Mouse (Mus musculus) hindbrain, embryonic 13.5 days (tissue): Measurements from ENCODE around the gene Tspan14. TPM values are rescaled to one million over a fixed set of nuclear protein-coding genes. Genes with fewer than 3 reads are reported as not detected.

Experiments
- ATAC-seq: fragments of 200-750 bp; cut with Nextera tagmentation; 2 replicates; pipeline ENCODE4 v1.8.0; 2017; ENCODE audit warnings: moderate TSS enrichment; ENCODE audit not compliant: low FRiP score
- H3K27ac ChIP-seq: fragments of 300-500 bp; sonication (generic); 2 replicates; pipeline ENCODE4 v1.5.1; 2015; ENCODE audit warnings: inconsistent platforms, mild to moderate bottlenecking, moderate library complexity
- H3K27me3 ChIP-seq: fragments of 300-500 bp; sonication (generic); 2 replicates; pipeline ENCODE4 v1.6.1; 2015; ENCODE audit warnings: mild to moderate bottlenecking, inconsistent platforms
- H3K36me3 ChIP-seq: fragments of 300-500 bp; sonication (generic); 2 replicates; pipeline ENCODE4 v1.6.1; 2015; ENCODE audit warnings: mild to moderate bottlenecking, inconsistent platforms
- H3K4me1 ChIP-seq: fragments of 300-500 bp; sonication (generic); replicated peaks from 2 replicates; pipeline ENCODE4 v1.6.1; 2015; ENCODE audit warnings: inconsistent platforms
- H3K4me2 ChIP-seq: fragments of 300-500 bp; sonication (generic); 2 replicates; pipeline ENCODE4 v1.6.1; 2015; ENCODE audit warnings: inconsistent platforms, mild to moderate bottlenecking, moderate library complexity
- H3K4me3 ChIP-seq: fragments of 300-500 bp; sonication (generic); 2 replicates; pipeline ENCODE4 v1.5.1; 2015; ENCODE audit warnings: mild to moderate bottlenecking, inconsistent platforms
- H3K9ac ChIP-seq: fragments of 300-500 bp; sonication (generic); 2 replicates; pipeline ENCODE4 v1.6.1; 2015; ENCODE audit warnings: mild to moderate bottlenecking, inconsistent platforms
- H3K9me3 ChIP-seq: fragments of 300-500 bp; sonication (generic); 2 replicates; pipeline ENCODE4 v1.6.1; 2016; ENCODE audit warnings: inconsistent platforms
- WGBS: fragments of 180-500 bp; shearing (Covaris S2); methylation state at CpG from one replicate; pipeline ENCODE4 v1.1.7; 2015; 5-methylcytosine and 5-hydroxymethylcytosine counted together
- polyA plus RNA-seq: library from polyadenylated mRNA; unstranded; fragments of >200 nt; fragmentation: Nextera tagmentation; extraction: Ambion mirVana; gene quantifications from 2 replicates; pipeline ENCODE4 v1.2.1, GENCODE M21; 2015

Tspan14 gene
- polyA plus RNA-seq, 1 experiment from 2014 or later: 77.0 TPM

DNA sequence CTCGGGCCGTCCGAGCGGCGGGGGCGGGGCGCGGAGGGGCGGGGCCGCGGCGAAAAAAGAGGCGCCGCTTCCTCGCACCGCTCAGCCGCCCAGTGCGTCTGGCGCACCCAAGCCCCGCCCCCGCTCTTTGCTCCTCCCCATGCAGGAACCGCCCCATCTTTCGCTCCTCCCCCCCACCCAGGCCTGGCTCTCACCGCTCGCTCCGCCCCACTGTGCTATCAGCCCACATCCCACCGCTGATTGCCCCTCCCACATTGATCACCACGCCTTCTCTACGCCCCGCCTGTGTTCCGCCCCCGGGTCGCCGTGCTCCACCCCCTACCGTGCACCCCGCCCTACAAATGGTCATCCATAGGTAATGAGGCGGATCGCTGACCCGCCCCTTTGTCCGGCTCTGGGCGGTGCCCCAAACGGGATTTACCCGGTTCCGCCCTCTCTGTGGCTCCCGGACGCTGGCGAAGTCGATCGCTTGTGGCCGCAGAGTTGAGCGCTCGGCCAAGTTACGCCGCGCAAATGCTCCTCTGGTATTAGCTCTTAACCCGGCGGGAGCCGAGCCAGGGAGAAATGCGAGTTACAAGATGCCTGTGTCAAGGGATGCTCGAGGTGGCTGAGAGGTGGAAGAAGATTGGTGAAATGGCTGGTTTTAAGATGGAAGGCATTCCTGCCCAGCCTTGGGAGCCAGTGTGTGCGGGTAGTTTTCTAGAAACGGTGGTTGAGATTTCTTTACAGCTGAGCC, 423 bp upstream of the Tspan14 start:
- H3K9ac ChIP-seq: peak overlapping the region; percentile 95
- peak overlapping the region; percentile 92 for H3K4me3 ChIP-seq
- no peaks in the 10 kb centered on the region for H3K9me3 ChIP-seq
- ATAC-seq: peak; percentile 92
- no peaks in the 10 kb centered on the region for H3K36me3 ChIP-seq
- H3K27me3 ChIP-seq: no peaks in the 10 kb centered on the region
- H3K4me2 ChIP-seq: peak overlapping the region; percentile 93
- WGBS: under 1% methylated on average over 57 of the region's 62 CpGs
- H3K27ac ChIP-seq: peak overlapping the region; percentile 91
- peaks cover 47% of the 10 kb centered on the region for H3K4me1 ChIP-seq

DNA sequence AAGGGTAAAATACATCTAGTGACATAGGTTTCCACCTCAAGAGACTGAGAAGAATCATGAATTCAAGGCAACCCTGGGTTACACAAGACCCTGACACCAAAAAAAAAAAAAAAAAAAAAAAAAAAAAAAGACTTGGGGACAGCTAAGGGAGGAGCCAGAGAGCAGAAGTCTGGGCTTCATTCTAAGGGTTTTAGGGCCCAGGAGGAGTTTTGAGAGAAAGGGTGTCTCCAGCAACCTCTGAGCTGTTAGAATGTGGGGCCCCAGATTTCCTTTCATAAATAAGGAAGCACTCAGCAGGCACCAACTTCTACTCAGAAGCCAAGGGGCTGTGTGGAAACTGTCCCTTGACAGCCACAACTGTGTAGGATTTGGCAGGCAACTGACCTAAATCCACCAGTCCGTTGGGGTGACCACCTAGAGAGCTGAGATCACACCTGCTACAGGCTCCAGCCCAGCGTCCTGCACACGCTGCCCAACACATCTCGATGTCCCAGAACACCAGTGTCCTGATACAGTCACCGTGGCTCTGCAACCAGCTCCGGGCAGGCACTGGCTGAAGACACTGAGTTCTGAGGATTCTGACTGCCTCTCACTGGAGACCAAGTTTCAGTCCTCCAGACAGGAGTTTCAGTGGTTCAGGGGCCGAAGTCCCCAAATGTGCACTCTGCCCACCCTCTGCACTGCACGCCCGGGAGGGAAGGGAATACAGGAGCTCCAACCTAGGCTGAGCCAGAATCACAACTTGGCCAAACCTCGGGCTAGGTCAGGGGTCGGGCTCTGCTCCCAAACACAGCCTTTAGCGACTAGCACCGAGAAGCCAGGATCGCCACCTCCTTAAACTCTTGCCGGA, 875 bp downstream of the Tspan14 start:
- peak overlapping the region; percentile 93 for H3K4me2 ChIP-seq
- peaks cover 51% of the 10 kb centered on the region for H3K4me1 ChIP-seq
- no peaks in the 10 kb centered on the region for H3K9me3 ChIP-seq
- WGBS: under 1% methylated on average over 15 of the region's 15 CpGs
- H3K4me3 ChIP-seq: peak overlapping the region; percentile 92
- ATAC-seq: peak; percentile 0; the same call in 1 of the 2 replicates
- peak overlapping the region; percentile 95 for H3K9ac ChIP-seq
- peak overlapping the region; percentile 91 for H3K27ac ChIP-seq
- no peaks in the 10 kb centered on the region for H3K27me3 ChIP-seq
- no peaks in the 10 kb centered on the region for H3K36me3 ChIP-seq

DNA sequence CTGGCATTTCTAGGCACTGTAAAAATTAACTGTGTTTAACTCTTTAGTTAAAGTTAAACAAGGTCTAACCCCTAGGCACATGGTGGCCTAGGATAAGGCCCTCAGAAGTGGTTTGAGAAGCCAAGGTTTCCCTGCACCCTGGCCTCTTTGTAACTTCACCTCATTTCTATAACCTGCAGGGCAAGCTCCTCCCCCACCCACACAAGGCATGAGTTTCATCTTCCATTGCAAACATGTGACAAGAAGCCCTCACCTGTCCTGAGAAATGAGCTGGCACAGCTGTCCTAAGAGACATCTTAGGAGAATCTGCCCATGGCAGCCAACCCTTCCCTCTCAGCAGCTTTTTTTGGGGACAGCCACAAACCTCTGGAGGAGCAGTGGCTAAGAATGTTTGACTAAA, 1.7 kb downstream of the Tspan14 start:
- H3K9me3 ChIP-seq: no peaks in the 10 kb centered on the region
- H3K4me1 ChIP-seq: peaks cover 58% of the 10 kb centered on the region
- ATAC-seq: no peak
- H3K9ac ChIP-seq: peak overlapping the region; percentile 95
- H3K27ac ChIP-seq: no peak overlapping the region
- H3K4me2 ChIP-seq: peak overlapping the region; percentile 93
- peak overlapping the region; percentile 92 for H3K4me3 ChIP-seq
- no peaks in the 10 kb centered on the region for H3K36me3 ChIP-seq
- no peaks in the 10 kb centered on the region for H3K27me3 ChIP-seq

DNA sequence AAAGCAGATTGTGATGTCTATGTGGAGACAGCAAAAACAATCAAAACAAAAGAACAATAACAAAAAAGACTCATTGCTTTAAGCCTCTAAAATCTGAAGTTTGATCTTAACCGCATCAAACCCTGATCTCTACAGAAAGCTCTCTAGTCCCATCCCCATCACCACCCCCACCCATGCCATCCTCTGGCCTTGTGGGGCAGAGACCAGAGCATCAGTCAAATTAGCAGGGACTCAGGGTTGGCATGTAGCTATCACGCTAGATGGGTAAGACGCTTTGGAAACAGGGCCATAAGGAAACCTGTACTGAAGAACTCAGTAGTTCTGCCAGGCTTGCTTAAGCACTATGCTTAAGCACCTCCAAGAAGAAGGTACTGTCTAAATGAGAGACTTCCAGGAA, 2.4 kb downstream of the Tspan14 start:
- no peak overlapping the region for H3K4me3 ChIP-seq
- no peak overlapping the region for H3K27ac ChIP-seq
- H3K27me3 ChIP-seq: no peaks in the 10 kb centered on the region
- H3K9ac ChIP-seq: no peak overlapping the region
- H3K36me3 ChIP-seq: no peaks in the 10 kb centered on the region
- H3K4me2 ChIP-seq: peak overlapping the region; percentile 93
- H3K9me3 ChIP-seq: no peaks in the 10 kb centered on the region
- no peak for ATAC-seq
- 98% methylated on average over 3 of the region's 3 CpGs for WGBS
- H3K4me1 ChIP-seq: peaks cover 64% of the 10 kb centered on the region

DNA sequence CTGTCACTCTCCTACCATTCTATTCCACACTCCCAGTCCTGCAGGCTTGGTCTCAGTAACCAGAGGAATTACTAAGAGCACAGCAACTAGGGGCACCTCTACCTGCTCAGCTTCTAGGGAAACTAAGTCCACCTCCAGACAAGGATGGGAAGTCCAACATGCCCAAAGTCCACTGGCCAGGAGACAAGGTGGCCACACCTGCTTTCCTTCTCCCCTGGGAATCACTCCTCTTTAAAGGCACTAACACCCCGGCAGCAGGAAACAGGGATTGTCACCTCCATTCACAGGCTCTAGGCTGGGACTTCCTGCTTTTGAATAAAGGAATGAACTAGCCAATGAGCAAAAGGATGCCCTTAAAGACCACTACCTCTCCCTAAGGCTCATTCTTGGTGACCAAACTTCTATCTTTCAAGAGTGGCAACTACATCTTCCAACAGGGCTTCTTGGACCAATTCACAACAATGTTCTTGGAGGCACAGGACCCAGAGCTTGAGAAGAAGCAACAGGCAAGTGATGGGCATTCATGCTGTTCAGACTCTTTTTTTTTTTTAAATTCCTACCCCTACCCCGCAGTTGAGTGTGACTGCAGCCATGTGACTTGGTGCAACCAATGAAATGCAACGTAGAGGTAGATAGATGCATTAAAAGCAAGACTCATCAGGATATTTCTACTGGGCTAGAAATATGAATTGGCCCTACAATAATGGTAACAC, 3.0 kb downstream of the Tspan14 start:
- Histone ChIP-seq H3K4me3 (no peak overlapping the region), H3K9me3 (no peaks in the 10 kb centered on the region), H3K27ac (no peak overlapping the region), H3K9ac (no peak overlapping the region), H3K27me3 (no peaks in the 10 kb centered on the region), H3K36me3 (no peaks in the 10 kb centered on the region), H3K4me2 (peak overlapping the region; percentile 93), H3K4me1 (peaks cover 70% of the 10 kb centered on the region)
- 78% methylated on average over 3 of the region's 3 CpGs for WGBS
- no peak for ATAC-seq

DNA sequence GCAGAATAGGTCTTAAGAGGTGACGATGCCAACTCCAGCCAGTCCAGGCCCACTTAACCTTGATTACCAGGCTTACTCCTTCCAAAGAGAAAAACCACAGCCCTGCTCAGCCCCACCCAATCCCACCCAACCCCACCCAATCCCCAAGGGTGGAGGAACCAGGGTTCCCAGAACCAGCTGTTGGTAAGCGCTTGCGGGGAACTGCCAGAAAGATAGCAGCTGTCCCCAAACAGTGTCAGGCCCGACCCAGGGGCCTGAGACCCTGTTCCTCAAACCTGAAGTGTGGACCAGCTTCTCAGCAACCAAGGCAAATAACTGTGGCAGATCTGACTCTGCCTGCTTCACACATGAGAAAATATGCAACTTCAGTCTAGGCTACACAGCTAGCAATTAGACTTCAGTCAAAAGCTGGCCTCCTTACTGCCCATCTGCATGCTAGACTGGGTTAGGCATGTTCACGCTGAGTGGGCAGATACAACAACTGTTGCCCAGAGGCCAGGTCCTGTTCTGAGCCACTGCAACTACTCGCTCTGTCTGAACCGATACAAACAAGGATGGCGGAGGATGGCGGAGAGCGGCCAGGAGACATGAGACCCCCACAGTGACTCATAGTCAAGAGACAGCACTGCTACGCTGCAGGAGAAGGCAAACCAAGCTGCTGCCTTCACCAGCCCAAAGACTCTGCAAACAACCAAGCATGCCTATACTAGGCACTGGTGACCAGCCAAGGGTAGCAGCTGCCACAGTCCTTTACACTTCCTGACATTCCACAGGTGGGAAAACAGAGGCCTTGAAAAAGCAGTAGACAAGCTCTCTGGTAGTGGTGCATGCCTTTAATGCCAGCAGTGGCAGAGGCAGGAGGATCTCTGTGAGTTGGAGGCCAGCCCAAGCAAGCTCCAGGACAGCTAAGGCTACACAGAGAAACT, 4.0 kb downstream of the Tspan14 start:
- Histone ChIP-seq H3K27me3 (no peaks in the 10 kb centered on the region), H3K4me2 (peak overlapping the region; percentile 93; the same call in 1 of the 2 replicates), H3K4me3 (no peak overlapping the region), H3K36me3 (no peaks in the 10 kb centered on the region), H3K9me3 (no peaks in the 10 kb centered on the region), H3K9ac (0 out of 2 replicates have a peak overlapping the region, but pooled peaks have one; percentile 35), H3K27ac (peak overlapping the region; percentile 36; the same call in 1 of the 2 replicates), H3K4me1 (peaks cover 77% of the 10 kb centered on the region)
- ATAC-seq: no peak
- 63% methylated on average over 11 of the region's 11 CpGs for WGBS

DNA sequence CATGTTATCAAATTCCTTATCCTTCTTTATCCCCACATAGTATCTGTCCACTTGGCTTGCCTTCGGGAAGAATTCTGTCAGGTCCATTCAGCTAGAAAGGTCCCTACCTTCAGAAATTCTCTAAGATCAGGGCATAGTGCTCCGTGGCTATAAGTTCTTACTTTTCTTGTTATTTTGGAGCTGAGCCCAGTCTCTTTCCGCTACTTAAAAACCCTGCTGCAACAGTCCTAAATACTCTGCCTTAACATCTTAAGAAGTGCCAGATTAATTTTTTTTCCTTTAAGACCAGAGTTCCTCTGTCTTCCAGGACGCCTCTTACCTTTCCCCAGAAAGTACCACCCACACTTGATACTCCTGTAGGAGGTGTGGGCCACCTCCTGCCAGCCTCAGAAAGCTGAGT, 6.4 kb downstream of the Tspan14 start:
- no peak overlapping the region for H3K4me2 ChIP-seq
- peak overlapping the region; percentile 99 for H3K27ac ChIP-seq
- WGBS: 67% methylated on average over 4 of the region's 4 CpGs
- no peak for ATAC-seq
- peaks cover 89% of the 10 kb centered on the region for H3K4me1 ChIP-seq
- H3K4me3 ChIP-seq: no peak overlapping the region
- no peaks in the 10 kb centered on the region for H3K27me3 ChIP-seq
- no peaks in the 10 kb centered on the region for H3K9me3 ChIP-seq
- no peaks in the 10 kb centered on the region for H3K36me3 ChIP-seq
- H3K9ac ChIP-seq: no peak overlapping the region

DNA sequence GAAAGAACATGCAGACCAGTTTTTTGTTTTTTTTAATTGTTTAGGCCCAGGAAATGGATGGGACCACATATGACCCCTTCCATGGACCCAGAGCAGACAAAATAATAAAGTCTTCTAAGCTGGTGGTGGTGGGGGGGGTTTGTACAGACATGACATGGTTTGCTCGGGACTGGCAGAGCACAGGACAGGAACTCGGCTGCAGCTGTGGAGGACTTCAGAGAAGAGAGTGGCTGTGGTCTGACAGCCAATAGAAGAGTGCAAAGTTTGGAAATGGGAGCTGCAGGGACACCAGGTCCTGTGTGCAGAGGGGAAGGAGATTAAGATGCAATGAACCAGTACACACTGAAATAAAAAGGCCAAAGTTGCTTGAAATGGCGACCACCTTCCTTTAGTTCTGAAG, 7.0 kb downstream of the Tspan14 start:
- Histone ChIP-seq H3K9ac (no peak overlapping the region), H3K4me2 (no peak overlapping the region), H3K4me3 (no peak overlapping the region), H3K36me3 (no peaks in the 10 kb centered on the region), H3K27me3 (no peaks in the 10 kb centered on the region), H3K9me3 (no peaks in the 10 kb centered on the region), H3K4me1 (peaks cover 89% of the 10 kb centered on the region), H3K27ac (peak overlapping the region; percentile 99)
- no peak for ATAC-seq
- 50% methylated on average over 3 of the region's 3 CpGs for WGBS

DNA sequence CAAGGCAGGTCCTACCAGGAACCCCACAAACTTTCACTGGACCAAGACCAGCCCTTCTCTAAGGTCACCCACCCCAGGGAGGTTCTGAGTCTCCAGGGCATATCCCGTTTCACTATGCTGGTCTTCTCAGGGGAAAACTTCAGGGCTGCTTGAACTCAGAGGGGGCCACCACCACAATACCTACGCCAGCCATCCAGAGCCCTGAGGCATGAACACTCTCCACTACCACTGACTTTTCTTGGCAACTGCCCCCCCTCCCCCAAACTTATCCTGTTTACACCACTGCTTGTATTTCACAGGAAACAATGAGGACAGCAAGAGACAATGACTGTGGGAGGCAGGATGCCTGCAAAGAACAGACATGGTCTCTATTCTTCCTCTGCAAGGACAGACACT, 7.6 kb downstream of the Tspan14 start:
- WGBS: 32% methylated on average over 2 of the region's 2 CpGs
- H3K27me3 ChIP-seq: no peaks in the 10 kb centered on the region
- H3K27ac ChIP-seq: peak overlapping the region; percentile 99
- ATAC-seq: no peak
- no peaks in the 10 kb centered on the region for H3K9me3 ChIP-seq
- H3K4me3 ChIP-seq: no peak overlapping the region
- no peak overlapping the region for H3K9ac ChIP-seq
- H3K4me2 ChIP-seq: no peak overlapping the region
- H3K4me1 ChIP-seq: peaks cover 89% of the 10 kb centered on the region
- H3K36me3 ChIP-seq: no peaks in the 10 kb centered on the region

DNA sequence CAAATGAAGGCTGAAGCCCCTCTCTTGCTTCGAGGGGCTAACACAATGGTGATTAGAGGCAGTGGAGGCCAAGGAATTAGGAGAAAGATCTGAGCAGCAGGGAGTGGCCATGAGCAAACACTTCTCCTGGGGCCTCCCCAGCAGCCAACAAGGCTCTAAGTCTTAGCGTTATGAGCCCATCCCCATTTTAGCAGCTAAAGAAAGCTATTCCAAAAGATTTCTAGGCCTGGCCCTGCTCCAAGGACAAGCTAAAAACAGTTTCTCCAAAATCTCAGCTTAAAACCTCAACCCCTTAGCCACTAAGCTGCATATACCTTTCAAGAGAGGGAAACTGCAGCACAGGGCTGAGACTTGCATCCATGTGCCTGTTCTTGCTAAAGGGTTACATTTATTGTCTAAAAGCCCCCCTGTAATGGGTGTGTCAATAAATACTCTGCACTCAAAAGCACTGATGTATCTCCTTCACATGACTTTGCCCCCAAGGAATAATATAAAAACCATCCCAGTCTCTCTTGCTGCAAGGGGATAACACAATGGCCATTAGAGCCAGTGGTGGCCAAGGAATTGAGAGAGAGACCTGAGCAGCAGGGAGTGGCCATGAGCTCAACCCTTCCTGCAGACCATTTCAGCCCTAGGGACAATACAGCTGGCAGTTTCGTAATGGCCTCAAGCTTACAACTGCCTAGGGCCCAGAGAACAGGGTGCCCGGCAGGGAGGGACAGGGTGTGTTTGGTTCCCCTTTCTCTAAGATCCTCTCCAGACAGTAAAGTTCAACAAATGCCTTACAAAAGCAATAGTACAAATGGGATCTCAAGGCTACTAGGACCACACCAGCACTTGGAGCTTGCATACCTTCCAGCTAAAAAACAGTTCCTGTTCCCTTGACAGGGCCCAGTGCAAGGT, 8.3 kb downstream of the Tspan14 start:
- Histone ChIP-seq H3K4me2 (peak overlapping the region; percentile 3; the same call in 1 of the 2 replicates), H3K27ac (peak overlapping the region; percentile 99), H3K36me3 (no peaks in the 10 kb centered on the region), H3K9ac (no peak overlapping the region), H3K27me3 (no peaks in the 10 kb centered on the region), H3K9me3 (no peaks in the 10 kb centered on the region), H3K4me3 (no peak overlapping the region), H3K4me1 (peaks cover 89% of the 10 kb centered on the region)
- no peak for ATAC-seq
- 21% methylated on average over 4 of the region's 4 CpGs for WGBS

DNA sequence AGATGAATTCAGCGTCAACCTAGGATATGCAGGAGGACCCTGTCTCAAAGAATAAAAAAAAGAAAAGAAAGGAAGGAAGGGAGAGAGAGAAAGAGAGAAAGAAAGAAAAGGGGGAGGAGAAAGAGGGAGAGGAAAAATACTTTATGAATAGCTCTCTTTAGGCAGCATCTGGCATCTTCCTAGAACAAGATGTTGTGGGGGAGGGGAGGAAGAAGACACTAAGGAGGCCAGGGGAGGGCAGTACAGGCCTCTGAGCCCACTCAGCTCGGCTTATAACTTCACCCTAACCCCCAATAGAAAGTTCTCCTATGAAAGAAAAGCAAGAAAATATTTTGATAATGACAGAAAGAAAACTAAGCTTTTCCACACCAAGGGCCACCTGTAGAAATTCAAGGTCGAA, 9.0 kb downstream of the Tspan14 start:
- H3K9ac ChIP-seq: no peak overlapping the region
- H3K4me2 ChIP-seq: peak overlapping the region; percentile 3; the same call in 1 of the 2 replicates
- WGBS: 42% methylated on average over 3 of the region's 3 CpGs
- peak overlapping the region; percentile 99 for H3K27ac ChIP-seq
- H3K4me1 ChIP-seq: peaks cover 89% of the 10 kb centered on the region
- no peaks in the 10 kb centered on the region for H3K36me3 ChIP-seq
- ATAC-seq: no peak
- H3K9me3 ChIP-seq: no peaks in the 10 kb centered on the region
- no peaks in the 10 kb centered on the region for H3K27me3 ChIP-seq
- no peak overlapping the region for H3K4me3 ChIP-seq
